Mouse (Mus musculus) cerebellum, adult 18-20 months (tissue): ENCODE measurements around the gene Cdk8.
A peak's percentile ranks its signal among the peaks of the same experiment; 100 is the strongest.

Experiments
- DNase-seq, 2 experiments: peaks; one replicate each; pipeline ENCODE4 v3.0.0; 2021

Gene Cdk8

DNA sequence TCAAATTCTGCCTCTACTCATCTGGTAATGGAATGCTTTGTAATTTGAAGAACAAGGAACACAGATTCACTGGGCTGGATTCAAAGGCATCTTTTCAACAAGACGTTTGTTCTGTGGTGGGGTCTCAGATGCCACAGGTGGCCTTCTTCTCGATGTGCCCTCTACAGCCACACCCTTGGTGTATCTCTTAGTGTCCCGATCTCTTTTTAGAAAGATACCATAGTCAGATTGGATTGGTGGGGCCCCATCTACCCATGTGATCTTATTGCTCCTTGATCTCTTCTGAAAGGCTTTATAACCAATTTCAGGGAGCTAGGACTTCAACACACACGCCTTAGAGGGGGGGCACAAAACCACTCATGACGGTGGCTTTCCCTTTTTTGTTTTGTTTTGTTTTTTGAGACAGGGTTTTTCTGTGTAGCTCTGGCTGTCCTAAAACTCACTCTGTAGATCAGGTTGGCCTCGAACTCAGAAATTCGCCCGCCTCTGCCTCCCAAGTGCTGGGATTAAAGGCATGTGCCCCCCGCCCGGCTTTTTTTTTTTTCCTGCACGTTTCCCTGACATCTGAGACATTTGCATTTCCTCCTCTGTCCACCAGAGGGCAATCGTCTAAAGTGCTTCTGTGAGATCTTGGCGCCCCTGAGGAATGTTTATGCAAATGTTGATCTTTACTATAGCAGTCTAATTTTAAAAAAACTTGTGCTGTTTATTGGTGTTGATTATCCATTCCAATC is 99.2 kb downstream of the Cdk8 start:
- peak; percentile 71 to 73 for DNase-seq

DNA sequence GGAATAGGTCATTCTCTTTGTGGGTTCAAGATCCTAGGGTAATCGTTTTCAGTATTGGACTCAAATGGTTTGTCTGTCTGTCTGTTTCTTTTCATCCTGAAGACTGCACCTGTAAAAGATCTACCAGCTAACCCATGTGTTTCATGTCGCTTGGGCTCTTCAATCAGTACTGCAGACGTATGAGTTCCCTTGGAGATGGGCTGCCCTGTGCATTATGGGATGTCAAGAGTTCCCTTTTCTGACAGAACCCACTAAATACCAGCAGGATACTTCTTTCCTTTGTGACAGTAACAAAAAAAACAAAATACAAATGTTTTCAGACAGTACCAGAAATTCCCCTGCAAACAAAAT is 99.7 kb downstream of the Cdk8 start:
- no peak for DNase-seq

DNA sequence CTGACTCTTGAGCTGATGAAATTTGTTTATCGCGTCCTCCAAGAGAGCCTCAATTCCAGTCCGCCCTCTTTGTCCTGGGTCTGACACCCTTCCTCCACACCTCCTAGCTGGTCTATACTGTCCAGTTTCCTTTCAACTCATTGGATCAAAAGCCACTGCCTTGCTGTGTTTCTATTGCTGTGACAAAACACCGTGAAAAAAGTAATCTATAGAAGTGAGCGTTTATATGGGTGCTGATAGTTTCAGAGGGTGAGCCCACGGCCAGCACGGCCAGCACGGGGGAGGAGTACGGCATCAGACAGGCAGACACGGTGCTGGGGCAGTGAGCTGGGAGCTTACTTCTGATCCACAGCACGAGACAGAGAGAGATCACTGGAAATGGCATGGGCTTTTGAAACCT is 100.1 kb downstream of the Cdk8 start:
- DNase-seq, result no peak

DNA sequence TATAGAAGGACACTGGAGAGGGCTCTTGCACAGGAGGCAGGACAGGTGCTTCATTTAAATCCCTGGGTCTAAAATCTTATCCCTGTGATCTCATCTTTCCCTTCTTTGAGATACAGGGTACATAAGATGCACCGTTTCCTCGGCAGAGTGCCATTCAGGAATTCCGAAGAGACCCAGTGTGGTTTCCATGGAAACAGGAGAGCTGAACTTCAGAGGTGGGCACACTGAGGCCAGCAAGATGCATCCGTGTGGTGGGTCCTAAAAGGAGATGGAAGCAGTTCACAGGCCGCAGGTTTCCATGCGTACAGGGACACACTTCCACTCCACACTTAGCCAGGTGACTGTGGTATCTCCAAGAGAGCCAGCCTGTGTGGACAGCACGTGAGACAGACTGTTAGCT is 101.5 kb downstream of the Cdk8 start:
- DNase-seq, result no peak

DNA sequence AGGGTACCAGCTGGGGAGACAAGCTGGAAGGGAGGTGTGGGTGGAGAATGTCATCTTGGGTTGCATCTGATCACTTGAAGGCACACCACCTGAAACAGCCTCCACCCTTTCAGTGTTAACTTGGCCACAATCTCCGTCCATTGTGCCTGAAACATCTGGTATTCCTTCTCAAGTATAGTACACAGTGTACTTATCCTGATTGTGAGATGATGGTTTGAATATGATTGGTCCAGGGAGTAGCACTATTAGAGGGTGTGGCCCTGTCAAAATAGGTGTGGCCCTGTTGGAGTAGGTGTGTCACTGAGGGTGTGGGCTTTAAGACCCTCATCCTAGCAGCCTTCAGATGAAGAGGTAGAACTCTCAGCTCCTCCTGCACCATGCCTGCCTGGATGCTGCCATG is 103.4 kb downstream of the Cdk8 start:
- DNase-seq, result no peak

DNA sequence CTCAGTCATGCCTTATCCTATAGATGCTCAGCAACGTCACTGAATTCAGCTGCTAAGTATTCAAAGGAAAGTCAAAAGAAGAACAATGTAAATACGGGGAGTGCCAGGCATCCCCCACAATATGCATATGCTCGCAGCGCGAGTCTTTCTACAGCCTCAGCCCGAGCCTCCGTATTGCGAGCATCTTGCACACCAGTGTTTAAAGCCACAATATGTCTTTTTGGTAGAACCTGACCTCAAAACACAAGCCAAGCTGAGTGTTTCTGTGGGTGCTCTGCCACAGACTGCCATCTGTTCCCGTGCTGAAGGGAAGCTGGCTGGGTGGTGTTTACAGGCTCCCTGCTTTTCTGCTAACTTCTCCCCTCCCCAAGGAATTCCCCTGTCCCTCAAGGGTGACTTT is 107.0 kb downstream of the Cdk8 start:
- DNase-seq, result peak; percentile 55 to 57

DNA sequence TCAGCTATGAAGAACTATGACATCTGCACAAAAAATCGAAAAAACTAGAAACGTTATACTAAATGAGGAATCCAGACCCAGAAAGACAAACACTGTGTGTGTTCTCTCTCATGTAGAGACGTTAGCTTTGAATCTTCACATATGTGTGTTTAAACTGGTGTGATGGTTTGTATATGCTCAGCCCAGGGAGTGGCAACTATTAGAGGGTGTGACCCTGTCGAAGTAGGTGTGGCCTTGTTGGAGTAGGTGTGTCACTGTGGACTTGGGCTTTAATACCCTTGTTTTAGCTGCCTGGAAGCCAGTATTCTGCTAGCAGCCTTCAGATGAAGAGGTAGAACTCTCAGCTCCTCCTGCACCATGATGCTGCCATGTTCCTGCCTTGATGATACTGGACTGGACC is 109.0 kb downstream of the Cdk8 start:
- no peak for DNase-seq

DNA sequence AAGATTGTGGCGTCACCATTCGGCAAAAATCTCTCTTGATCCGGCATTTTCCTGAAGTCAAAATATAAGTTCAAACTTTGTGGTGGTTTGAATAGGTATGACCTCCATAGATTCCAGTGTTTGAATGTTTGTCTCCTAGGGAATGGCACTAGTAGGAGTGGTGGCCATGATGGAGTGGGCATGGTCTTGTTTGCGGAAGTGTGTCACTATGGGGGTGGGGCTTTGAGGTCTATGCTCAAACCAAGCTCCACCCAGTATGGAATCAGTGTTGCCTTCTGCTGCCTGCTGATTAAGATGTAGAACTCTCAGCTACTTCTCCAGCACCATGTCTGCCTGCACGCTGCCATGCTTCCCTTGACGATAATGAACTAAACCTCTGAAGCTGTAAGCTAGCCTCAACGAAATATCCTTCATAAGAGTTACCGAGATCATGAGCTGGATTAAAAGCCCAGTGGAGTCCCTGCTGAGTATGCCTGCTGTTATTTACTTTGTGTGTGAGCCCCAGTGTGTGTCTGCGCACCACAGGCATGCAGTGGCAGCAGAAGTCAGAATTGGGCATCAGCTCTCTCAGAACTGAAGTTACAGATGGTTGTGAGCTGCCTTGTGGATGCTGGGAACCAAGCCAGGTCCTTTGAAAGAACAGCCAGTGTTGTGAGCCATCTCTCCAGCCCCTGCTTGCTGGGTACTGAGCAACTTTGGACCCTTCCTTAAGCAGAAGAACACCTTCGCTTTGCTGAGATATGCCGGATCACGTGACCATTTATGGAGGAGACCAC is 114.1 kb downstream of the Cdk8 start:
- no peak for DNase-seq

DNA sequence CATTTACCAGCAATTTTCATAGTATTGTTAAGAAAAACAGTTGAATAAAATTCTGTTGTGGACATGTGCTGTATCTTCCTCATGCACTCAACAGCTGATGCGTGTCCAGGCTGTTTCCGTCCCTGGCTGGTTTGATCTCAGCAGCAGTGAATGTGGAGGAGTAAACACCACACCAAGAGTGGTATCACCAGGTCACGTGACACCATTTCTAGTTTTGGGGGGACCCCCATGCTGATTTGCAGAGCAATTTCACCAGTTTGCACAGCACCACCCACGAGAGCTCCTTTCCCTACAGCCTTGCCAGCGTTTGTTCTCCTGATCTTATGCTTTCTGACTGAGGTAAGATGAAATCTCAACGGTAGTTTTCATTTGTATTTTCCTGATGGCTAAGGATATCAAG is 116.1 kb downstream of the Cdk8 start:
- DNase-seq, result no peak

DNA sequence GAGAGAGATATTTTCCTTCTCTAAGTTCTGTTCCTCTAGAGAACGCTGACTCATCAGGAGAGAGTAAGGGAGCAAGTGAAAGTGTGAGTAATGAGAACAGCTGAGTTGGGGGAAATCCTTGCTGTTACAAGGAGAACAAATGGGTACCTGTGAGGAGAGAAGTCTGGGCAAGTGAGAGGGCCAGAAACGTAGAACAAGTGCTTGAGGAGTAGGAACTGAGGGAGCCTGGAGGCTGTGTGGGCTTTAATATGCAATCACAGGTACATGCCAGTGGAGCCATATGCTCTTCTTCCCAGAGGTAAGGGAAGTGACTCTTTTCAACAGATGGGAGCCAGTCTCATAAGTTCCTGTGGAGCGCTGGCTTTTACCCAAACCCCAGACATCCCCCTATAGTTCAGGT is 118.2 kb downstream of the Cdk8 start:
- peak; percentile 44 to 50 for DNase-seq

DNA sequence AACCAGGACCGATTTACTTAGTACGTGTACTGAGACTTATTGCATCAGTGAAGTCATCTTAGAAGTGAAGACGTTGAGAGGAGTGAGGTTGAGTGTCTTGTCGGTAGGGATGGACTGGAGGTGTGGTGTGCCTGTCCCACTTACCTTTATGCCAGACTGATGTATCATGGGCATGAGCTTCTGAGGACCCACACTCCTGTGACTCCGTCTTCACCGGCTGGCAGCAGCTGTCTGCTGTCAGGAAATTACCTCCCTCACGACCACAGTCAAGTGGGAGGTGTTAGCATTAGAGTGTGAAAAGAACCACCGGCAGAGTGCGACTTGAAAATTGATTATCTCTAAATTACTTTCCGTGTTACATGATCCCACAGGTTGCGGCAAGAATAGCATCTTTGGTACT is 119.8 kb downstream of the Cdk8 start:
- no peak for DNase-seq

DNA sequence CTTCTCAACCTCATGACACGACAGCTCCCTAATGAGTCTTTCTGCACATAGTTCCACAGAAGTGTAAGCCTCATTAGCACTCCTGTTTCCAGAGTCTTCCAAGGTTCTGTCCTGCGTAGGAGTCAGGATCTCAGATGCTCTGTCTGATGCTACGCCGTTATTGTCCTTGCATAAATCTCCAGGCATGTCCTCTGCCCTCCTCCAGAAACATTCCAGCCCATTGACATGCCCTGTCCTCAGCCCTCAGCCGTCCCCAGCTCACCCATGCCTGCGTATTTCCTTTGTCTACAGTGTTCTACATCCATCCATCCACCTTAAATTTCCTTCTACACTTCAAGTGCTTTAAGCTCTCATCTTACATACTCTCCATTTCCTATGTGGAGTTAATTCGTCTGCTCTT is 121.0 kb downstream of the Cdk8 start:
- no peak for DNase-seq
